Mouse (Mus musculus): ENCODE data around the gene Gm13124. TPM values are rescaled to one million over a fixed set of nuclear protein-coding genes. Genes with fewer than 3 reads are reported as not detected.

Gene Gm13124
- polyA plus RNA-seq, 1 experiment from 2014 or later = not detected

DNA sequence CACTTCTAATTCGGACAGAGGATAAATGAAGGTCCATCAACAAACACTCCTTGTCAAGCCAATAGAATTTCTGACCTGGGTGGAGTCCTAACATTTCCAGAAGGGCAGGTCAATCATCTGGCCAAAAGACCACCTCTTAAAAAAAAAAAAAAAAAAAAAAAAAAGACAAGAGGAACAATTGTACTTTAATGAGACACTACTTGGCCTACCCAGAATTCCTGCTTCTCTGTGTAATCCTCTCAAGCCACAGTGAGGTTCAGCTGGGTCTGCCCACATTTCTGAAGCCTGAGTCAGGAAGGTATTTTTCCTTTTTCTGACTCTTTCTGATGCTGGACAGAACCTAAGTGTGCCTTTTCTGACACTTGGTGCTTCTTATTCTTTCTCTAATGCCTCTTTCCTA is 20.2 kb downstream of the Gm13124 start:
- Histone ChIP-seq H3K36me3 (ENCODE audit: control insufficient read depth, insufficient read depth, low read length) (no peaks in the 10 kb centered on the region), H3K27me3 (ENCODE audit: control insufficient read depth, insufficient read depth, low read depth, low read length) (no peaks in the 10 kb centered on the region), H3K4me3 (ENCODE audit: low read length) (no peak overlapping the region), H3K9me3 (ENCODE audit: control insufficient read depth, low read length) (no peaks in the 10 kb centered on the region; the same call in none of the 2 replicates), H3K9ac (ENCODE audit: low read length) (no peak overlapping the region), H3K4me1 (replicated peaks; ENCODE audit: control insufficient read depth, insufficient read depth, low read length) (no peaks in the 10 kb centered on the region), H3K27ac (ENCODE audit: low read length) (no peak overlapping the region), H3K4me2 (ENCODE audit: low read depth, low read length) (no peak overlapping the region)
- ATAC-seq (ENCODE audit: low read depth) = no peak
- WGBS = 65% methylated on average over 1 of the region's 1 CpGs

- H3K9me3 ChIP-seq (ENCODE audit: control insufficient read depth, low read length) = 0 out of 2 replicates have a peak, but pooled peaks cover 2% of the 10 kb centered on the region
- H3K4me3 ChIP-seq (ENCODE audit: low read length) = no peak within 1 kb of the TSS
- H3K36me3 ChIP-seq (ENCODE audit: control insufficient read depth, insufficient read depth, low read length) = no peaks in the 10 kb centered on the region
- H3K9ac ChIP-seq (ENCODE audit: low read length) = no peak within 1 kb of the TSS
- H3K4me1 ChIP-seq (replicated peaks; ENCODE audit: control insufficient read depth, insufficient read depth, low read length) = no peaks in the 10 kb centered on the region
- H3K27ac ChIP-seq (ENCODE audit: low read length) = no peak within 1 kb of the TSS
- no peak within 1 kb of the TSS for H3K4me2 ChIP-seq (ENCODE audit: low read depth, low read length)
- no peak for ATAC-seq (ENCODE audit: low read depth)
- no peaks in the 10 kb centered on the region for H3K27me3 ChIP-seq (ENCODE audit: control insufficient read depth, insufficient read depth, low read depth, low read length)
- WGBS = 78% methylated on average over 5 of the region's 5 CpGs
These were observed 45.4 kb downstream of the Gm13124 start, which contains the start of gene 9430007A20Rik for GRCm38 (mm10) chr4:144519522-144519921. 9430007A20Rik (plus strand) TSS chr4:144519822.

GRCm38 (mm10) chr4:144506518-144506917 is 58.4 kb downstream of the Gm13124 start:
- Histone ChIP-seq H3K4me2 (ENCODE audit: low read depth, low read length) (no peak overlapping the region), H3K4me1 (replicated peaks; ENCODE audit: control insufficient read depth, insufficient read depth, low read length) (no peaks in the 10 kb centered on the region), H3K4me3 (ENCODE audit: low read length) (no peak overlapping the region), H3K9ac (ENCODE audit: low read length) (no peak overlapping the region), H3K27ac (ENCODE audit: low read length) (no peak overlapping the region), H3K27me3 (ENCODE audit: control insufficient read depth, insufficient read depth, low read depth, low read length) (no peaks in the 10 kb centered on the region), H3K9me3 (ENCODE audit: control insufficient read depth, low read length) (no peaks in the 10 kb centered on the region), H3K36me3 (ENCODE audit: control insufficient read depth, insufficient read depth, low read length) (no peaks in the 10 kb centered on the region)
- ATAC-seq (ENCODE audit: low read depth) = no peak
- 80% methylated on average over 1 of the region's 1 CpGs for WGBS

Other genes starting within 250 kb of the Gm13124 start
- not detected in 2 replicates for gene Gm13128, start 234.9 kb downstream of the Gm13124 start, polyA plus RNA-seq (2015; fragmentation: Nextera tagmentation; extraction: Ambion mirVana)
- not detected in 2 replicates for gene Gm13119, start 207.2 kb downstream of the Gm13124 start, polyA plus RNA-seq (2015; fragmentation: Nextera tagmentation; extraction: Ambion mirVana)
- gene Pramef20, start 187.2 kb downstream of the Gm13124 start, polyA plus RNA-seq (2015; fragmentation: Nextera tagmentation; extraction: Ambion mirVana) = not detected in 2 replicates
- gene Pramef12, start 156.7 kb downstream of the Gm13124 start, polyA plus RNA-seq (2015; fragmentation: Nextera tagmentation; extraction: Ambion mirVana) = 0.06 and 0.09 TPM in 2 replicates
- not detected in 2 replicates for gene 1700012P22Rik, start 126.4 kb downstream of the Gm13124 start, polyA plus RNA-seq (2015; fragmentation: Nextera tagmentation; extraction: Ambion mirVana)
- not detected in 2 replicates for gene Gm9944, start 111.8 kb downstream of the Gm13124 start, polyA plus RNA-seq (2015; fragmentation: Nextera tagmentation; extraction: Ambion mirVana)
- gene Aadacl3, start 101.4 kb downstream of the Gm13124 start, polyA plus RNA-seq (2015; fragmentation: Nextera tagmentation; extraction: Ambion mirVana) = not detected in 2 replicates
- gene 9430007A20Rik, start 45.3 kb downstream of the Gm13124 start, polyA plus RNA-seq (2015; fragmentation: Nextera tagmentation; extraction: Ambion mirVana) = not detected in 2 replicates
- gene Aadacl4, start 48.6 kb upstream of the Gm13124 start, polyA plus RNA-seq (2015; fragmentation: Nextera tagmentation; extraction: Ambion mirVana) = not detected in 2 replicates
- not detected in 2 replicates for gene Gm436, start 121.2 kb upstream of the Gm13124 start, polyA plus RNA-seq (2015; fragmentation: Nextera tagmentation; extraction: Ambion mirVana)
- gene Gm13178, start 156.3 kb upstream of the Gm13124 start, polyA plus RNA-seq (2015; fragmentation: Nextera tagmentation; extraction: Ambion mirVana) = not detected in 2 replicates
- gene Gm438, start 221.4 kb upstream of the Gm13124 start, polyA plus RNA-seq (2015; fragmentation: Nextera tagmentation; extraction: Ambion mirVana) = not detected in 2 replicates

All from lung, embryonic 16.5 days (tissue).